Mouse (Mus musculus): ENCODE measurements around the gene Npas1. TPM values are rescaled to one million over a fixed set of nuclear protein-coding genes. Genes with fewer than 3 reads are reported as not detected.

Gene Npas1
- polyA plus RNA-seq, 1 experiment from 2014 or later = 2.1 TPM

GRCm38 (mm10) chr7:16441241-16441640 lies 36.3 kb downstream of the Npas1 start:
- Histone ChIP-seq H3K4me2 (no peak overlapping the region), H3K9ac (no peak overlapping the region), H3K4me1 (no peaks in the 10 kb centered on the region), H3K9me3 (replicated peaks) (no peaks in the 10 kb centered on the region), H3K36me3 (ENCODE audit: poor library complexity, severe bottlenecking) (peaks cover 10% of the 10 kb centered on the region), H3K4me3 (no peak overlapping the region), H3K27me3 (no peaks in the 10 kb centered on the region), H3K27ac (no peak overlapping the region)
- no peak for ATAC-seq

DNA sequence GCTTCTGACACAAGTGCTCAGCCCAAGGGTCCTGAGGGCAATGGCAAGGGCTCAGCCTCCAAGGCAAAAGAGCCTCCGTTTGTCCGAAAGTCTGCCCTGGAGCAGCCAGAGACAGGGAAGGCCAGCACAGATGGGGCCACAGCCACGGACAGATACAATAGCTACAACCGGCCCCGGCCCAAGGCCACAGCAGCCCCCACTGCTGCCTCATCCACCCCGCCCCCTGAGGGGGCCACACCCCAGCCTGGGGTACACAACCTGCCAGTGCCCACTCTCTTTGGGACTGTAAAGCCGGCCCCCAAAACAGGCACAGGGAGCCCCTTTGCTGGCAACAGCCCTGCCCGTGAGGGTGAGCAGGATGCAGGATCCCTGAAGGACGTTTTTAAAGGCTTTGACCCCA lies 42.4 kb downstream of the Npas1 start:
- H3K27me3 ChIP-seq = no peaks in the 10 kb centered on the region
- ATAC-seq = 0 out of 2 replicates have a peak, but pooled peaks have one; percentile 24

GRCm38 (mm10) chr7:16433352-16433971 lies 44.1 kb downstream of the Npas1 start:
- Histone ChIP-seq H3K4me1 (no peaks in the 10 kb centered on the region), H3K9ac (no peak overlapping the region), H3K27me3 (no peaks in the 10 kb centered on the region), H3K4me2 (no peak overlapping the region), H3K36me3 (ENCODE audit: poor library complexity, severe bottlenecking) (peaks cover 88% of the 10 kb centered on the region), H3K4me3 (no peak overlapping the region), H3K9me3 (replicated peaks) (no peaks in the 10 kb centered on the region), H3K27ac (no peak overlapping the region)
- WGBS = 88% methylated on average over 3 of the region's 3 CpGs
- no peak for ATAC-seq

More for the DNA sequence above, 42.4 kb downstream of the Npas1 start:
- Histone ChIP-seq H3K4me3 (no peak overlapping the region), H3K4me1 (no peaks in the 10 kb centered on the region), H3K4me2 (no peak overlapping the region), H3K27ac (no peak overlapping the region), H3K36me3 (ENCODE audit: poor library complexity, severe bottlenecking) (peaks cover 71% of the 10 kb centered on the region), H3K9me3 (replicated peaks) (no peaks in the 10 kb centered on the region), H3K9ac (no peak overlapping the region)
- 90% methylated on average over 9 of the region's 9 CpGs for WGBS

- H3K9me3 ChIP-seq (replicated peaks) = no peaks in the 10 kb centered on the region
- no peaks in the 10 kb centered on the region for H3K4me1 ChIP-seq
- H3K9ac ChIP-seq = no peak overlapping the region
- ATAC-seq = peak; percentile 75
- H3K4me2 ChIP-seq = no peak overlapping the region
- no peaks in the 10 kb centered on the region for H3K27me3 ChIP-seq
- WGBS = 53% methylated on average over 4 of the region's 4 CpGs
- no peak overlapping the region for H3K27ac ChIP-seq
- H3K36me3 ChIP-seq (ENCODE audit: poor library complexity, severe bottlenecking) = peaks cover 99% of the 10 kb centered on the region
- no peak overlapping the region for H3K4me3 ChIP-seq
These were observed 51.3 kb downstream of the Npas1 start for GRCm38 (mm10) chr7:16426129-16426729.

- H3K27me3 ChIP-seq = no peaks in the 10 kb centered on the region
- ATAC-seq = 0 out of 2 replicates have a peak, but pooled peaks have one; percentile 24
These were observed 51.8 kb downstream of the Npas1 start for GRCm38 (mm10) chr7:16425721-16426120.

GRCm38 (mm10) chr7:16423731-16424130 lies 53.8 kb downstream of the Npas1 start:
- Histone ChIP-seq H3K27ac (no peak overlapping the region), H3K9ac (no peak overlapping the region), H3K4me2 (no peak overlapping the region), H3K36me3 (ENCODE audit: poor library complexity, severe bottlenecking) (peaks cover 99% of the 10 kb centered on the region), H3K27me3 (no peaks in the 10 kb centered on the region), H3K4me1 (no peaks in the 10 kb centered on the region), H3K4me3 (no peak overlapping the region), H3K9me3 (replicated peaks) (no peaks in the 10 kb centered on the region)
- WGBS = 90% methylated on average over 9 of the region's 9 CpGs
- ATAC-seq = no peak

More at GRCm38 (mm10) chr7:16425721-16426120, 51.8 kb downstream of the Npas1 start:
- no peak overlapping the region for H3K4me2 ChIP-seq
- H3K36me3 ChIP-seq (ENCODE audit: poor library complexity, severe bottlenecking) = peaks cover 99% of the 10 kb centered on the region
- H3K9ac ChIP-seq = no peak overlapping the region
- H3K9me3 ChIP-seq (replicated peaks) = no peaks in the 10 kb centered on the region
- H3K4me3 ChIP-seq = no peak overlapping the region
- 97% methylated on average over 10 of the region's 10 CpGs for WGBS
- no peaks in the 10 kb centered on the region for H3K4me1 ChIP-seq
- no peak overlapping the region for H3K27ac ChIP-seq

DNA sequence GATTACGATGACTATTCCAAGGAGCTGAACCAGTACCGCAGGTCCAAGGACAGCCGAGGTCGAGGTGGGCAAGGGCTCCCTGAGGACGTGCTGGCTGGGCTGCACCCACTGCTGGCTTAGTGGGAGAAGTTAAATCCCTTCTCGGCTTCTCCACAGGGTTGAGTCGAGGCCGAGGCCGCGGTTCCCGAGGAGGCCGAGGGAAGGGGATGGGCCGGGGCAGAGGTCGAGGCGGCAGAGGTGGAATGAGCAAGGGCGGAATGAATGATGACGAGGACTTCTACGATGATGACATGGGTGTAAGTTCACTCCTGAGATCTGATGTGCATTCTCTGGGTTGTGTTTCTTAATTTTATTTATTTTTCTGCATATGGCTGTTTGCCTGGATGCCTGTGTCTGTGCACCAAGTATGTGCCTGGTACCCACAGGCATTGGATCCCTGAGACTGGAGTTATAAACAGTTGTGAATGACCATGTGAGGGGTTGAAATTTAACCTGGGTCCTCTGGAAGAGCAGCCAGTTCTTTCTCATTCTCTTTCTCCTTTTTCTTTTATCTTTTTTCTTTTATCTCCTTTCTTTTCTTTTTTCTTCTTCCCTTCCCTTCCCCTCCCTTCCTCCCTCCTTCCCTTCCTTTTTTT lies 55.2 kb downstream of the Npas1 start:
- Histone ChIP-seq H3K27me3 (no peaks in the 10 kb centered on the region), H3K27ac (no peak overlapping the region), H3K4me3 (no peak overlapping the region), H3K9me3 (replicated peaks) (no peaks in the 10 kb centered on the region), H3K36me3 (ENCODE audit: poor library complexity, severe bottlenecking) (peaks cover 99% of the 10 kb centered on the region), H3K4me2 (no peak overlapping the region), H3K9ac (no peak overlapping the region), H3K4me1 (no peaks in the 10 kb centered on the region)
- no peak for ATAC-seq
- WGBS = 92% methylated on average over 18 of the region's 18 CpGs

DNA sequence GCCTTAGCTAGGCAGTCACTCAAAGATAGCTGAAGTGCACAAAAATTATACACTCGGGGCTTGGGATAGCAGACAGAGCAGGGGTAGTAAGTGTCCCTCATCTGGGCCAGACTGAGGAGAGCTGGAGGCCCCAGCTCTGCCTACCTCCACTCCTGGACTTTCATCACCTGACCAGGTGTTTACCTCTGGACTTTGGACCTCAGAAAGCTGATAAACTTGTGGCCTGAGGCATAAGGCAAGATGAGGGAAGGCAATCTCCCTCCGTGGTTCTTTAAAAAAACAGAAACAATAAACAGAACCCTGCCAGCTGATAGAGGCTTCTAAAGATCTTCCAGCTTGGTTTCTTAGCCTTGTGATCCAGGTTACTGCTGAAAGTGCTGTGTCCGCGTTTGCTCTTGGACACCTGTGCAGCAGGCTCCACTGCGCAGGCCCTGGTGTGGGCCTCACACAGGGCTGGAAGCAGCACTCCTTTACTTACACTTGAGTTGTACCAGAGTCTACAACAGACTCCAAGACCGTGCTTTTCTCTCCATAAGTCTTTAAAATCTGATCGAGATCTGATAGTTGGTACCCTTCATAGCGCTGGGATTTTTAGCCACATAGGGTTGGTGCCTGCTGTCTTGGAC lies 56.9 kb downstream of the Npas1 start:
- H3K9ac ChIP-seq = no peak overlapping the region
- H3K4me2 ChIP-seq = no peak overlapping the region
- H3K4me1 ChIP-seq = no peaks in the 10 kb centered on the region
- no peaks in the 10 kb centered on the region for H3K9me3 ChIP-seq (replicated peaks)
- peaks cover 98% of the 10 kb centered on the region for H3K36me3 ChIP-seq (ENCODE audit: poor library complexity, severe bottlenecking)
- WGBS = 96% methylated on average over 8 of the region's 8 CpGs
- no peak overlapping the region for H3K4me3 ChIP-seq
- H3K27ac ChIP-seq = no peak overlapping the region
- ATAC-seq = no peak
- no peaks in the 10 kb centered on the region for H3K27me3 ChIP-seq

DNA sequence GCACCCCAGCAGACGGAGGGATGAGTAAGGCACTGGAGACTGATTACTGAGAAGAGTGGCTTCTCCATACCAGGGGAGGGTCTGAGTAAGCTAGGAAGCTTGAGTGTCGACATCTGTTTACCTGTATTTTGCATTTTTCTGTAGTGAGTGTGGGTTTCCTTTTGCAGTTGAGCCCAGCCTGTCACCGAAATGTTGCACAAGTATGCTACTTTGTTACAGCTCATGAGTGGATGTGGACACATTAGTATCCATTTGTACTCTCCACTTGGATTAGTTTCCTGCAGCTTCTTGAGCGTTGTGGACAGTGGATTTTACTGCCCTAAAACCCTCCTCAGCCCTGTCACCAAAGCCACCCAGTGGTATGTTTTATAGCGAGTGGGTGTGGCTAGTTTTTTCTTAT lies 58.8 kb downstream of the Npas1 start:
- Histone ChIP-seq H3K27me3 (no peaks in the 10 kb centered on the region), H3K36me3 (ENCODE audit: poor library complexity, severe bottlenecking) (peaks cover 87% of the 10 kb centered on the region), H3K4me3 (no peak overlapping the region), H3K9me3 (replicated peaks) (no peaks in the 10 kb centered on the region), H3K4me2 (no peak overlapping the region), H3K27ac (no peak overlapping the region), H3K9ac (no peak overlapping the region), H3K4me1 (0 out of 2 replicates have a peak, but pooled peaks cover 8% of the 10 kb centered on the region)
- 92% methylated on average over 5 of the region's 5 CpGs for WGBS
- no peak for ATAC-seq

- no peak overlapping the region for H3K4me2 ChIP-seq
- no peak overlapping the region for H3K4me3 ChIP-seq
- ATAC-seq = no peak
- peaks cover 19% of the 10 kb centered on the region for H3K4me1 ChIP-seq
- H3K9me3 ChIP-seq (replicated peaks) = no peaks in the 10 kb centered on the region
- no peak overlapping the region for H3K9ac ChIP-seq
- no peak overlapping the region for H3K27ac ChIP-seq
- WGBS = 93% methylated on average over 10 of the region's 10 CpGs
- H3K27me3 ChIP-seq = no peaks in the 10 kb centered on the region
- H3K36me3 ChIP-seq (ENCODE audit: poor library complexity, severe bottlenecking) = peaks cover 74% of the 10 kb centered on the region
These were observed 60.3 kb downstream of the Npas1 start for GRCm38 (mm10) chr7:16417141-16417771.

GRCm38 (mm10) chr7:16415426-16415825 lies 62.1 kb downstream of the Npas1 start:
- Histone ChIP-seq H3K4me2 (no peak overlapping the region), H3K9me3 (replicated peaks) (no peaks in the 10 kb centered on the region), H3K9ac (no peak overlapping the region), H3K4me1 (peaks cover 30% of the 10 kb centered on the region), H3K4me3 (no peak overlapping the region), H3K27me3 (no peaks in the 10 kb centered on the region), H3K27ac (no peak overlapping the region), H3K36me3 (ENCODE audit: poor library complexity, severe bottlenecking) (peaks cover 66% of the 10 kb centered on the region)
- ATAC-seq = no peak
- WGBS = 86% methylated on average over 3 of the region's 3 CpGs

DNA sequence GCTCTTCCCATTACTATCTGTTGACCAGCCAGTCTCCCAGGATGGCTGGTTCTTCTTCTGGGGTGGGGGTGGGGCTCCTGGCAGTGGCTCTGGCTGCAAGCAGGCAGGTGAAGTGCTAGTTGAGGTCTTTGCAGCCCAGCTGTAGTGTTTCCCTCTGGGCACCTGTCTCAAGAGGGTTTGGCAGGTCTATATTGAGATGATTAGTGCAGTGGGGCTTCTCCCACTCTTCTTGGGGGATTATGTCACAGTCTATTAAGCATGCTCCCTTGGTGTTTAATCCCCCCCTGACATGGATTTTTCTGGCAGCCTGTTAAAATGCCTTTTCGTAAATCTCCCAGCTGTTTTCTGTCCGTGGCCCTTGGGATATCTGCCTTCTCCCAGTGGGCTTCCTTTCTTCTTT lies 64.6 kb downstream of the Npas1 start:
- no peaks in the 10 kb centered on the region for H3K9me3 ChIP-seq (replicated peaks)
- WGBS = 47% methylated on average over 2 of the region's 2 CpGs
- peak overlapping the region; percentile 11; the same call in 1 of the 2 replicates for H3K27ac ChIP-seq
- no peak overlapping the region for H3K4me2 ChIP-seq
- no peaks in the 10 kb centered on the region for H3K27me3 ChIP-seq
- ATAC-seq = no peak
- H3K9ac ChIP-seq = 0 out of 2 replicates have a peak overlapping the region, but pooled peaks have one; percentile 17
- peaks cover 48% of the 10 kb centered on the region for H3K36me3 ChIP-seq (ENCODE audit: poor library complexity, severe bottlenecking)
- peaks cover 30% of the 10 kb centered on the region for H3K4me1 ChIP-seq
- H3K4me3 ChIP-seq = no peak overlapping the region

Data from forebrain, embryonic 13.5 days (tissue).